Mouse (Mus musculus) kidney, postnatal 0 days (tissue): ENCODE measurements around the gene Tmprss6. TPM values are rescaled to one million over a fixed set of nuclear protein-coding genes. Genes with fewer than 3 reads are reported as not detected.

Experiments
- ATAC-seq: fragments of 200-750 bp; cut with Nextera tagmentation; replicated peaks from 2 replicates; pipeline ENCODE4 v1.8.0; 2017; ENCODE audit warnings: low read depth, moderate number of reproducible peaks, moderate TSS enrichment, moderate library complexity; ENCODE audit not compliant: low FRiP score
- DNase-seq: peaks from one replicate; pipeline ENCODE4 v3.0.0-alpha.2; 2016; ENCODE audit warnings: low spot score
- H3K27ac ChIP-seq: fragments of 300-500 bp; sonication (generic); 2 replicates; pipeline ENCODE4 v1.5.1; 2014; ENCODE audit warnings: mild to moderate bottlenecking
- H3K27me3 ChIP-seq: fragments of 300-500 bp; sonication (generic); 2 replicates; pipeline ENCODE4 v1.6.1; 2014; ENCODE audit warnings: low read length, mixed read lengths; ENCODE audit not compliant: insufficient read depth
- H3K36me3 ChIP-seq: fragments of 300-500 bp; sonication (generic); 2 replicates; pipeline ENCODE4 v1.6.1; 2014; ENCODE audit warnings: low read length, mixed read lengths; ENCODE audit not compliant: insufficient read depth
- H3K4me1 ChIP-seq: fragments of 300-500 bp; sonication (generic); replicated peaks from 2 replicates; pipeline ENCODE4 v1.6.1; 2014; ENCODE audit warnings: antibody characterized with exemption, low read length, mixed read lengths; ENCODE audit not compliant: insufficient read depth
- H3K4me2 ChIP-seq: fragments of 300-500 bp; sonication (generic); 2 replicates; pipeline ENCODE4 v1.6.1; 2014; ENCODE audit warnings: mild to moderate bottlenecking, low read length, moderate library complexity, mixed read lengths
- H3K4me3 ChIP-seq: fragments of 300-500 bp; sonication (generic); replicated peaks from 2 replicates; pipeline ENCODE4 v1.5.1; 2014; ENCODE audit warnings: low read depth, low read length
- H3K9ac ChIP-seq: fragments of 300-500 bp; sonication (generic); 2 replicates; pipeline ENCODE4 v1.6.1; 2014; ENCODE audit warnings: low read depth, low read length
- H3K9me3 ChIP-seq: fragments of 300-500 bp; sonication (generic); replicated peaks from 2 replicates; pipeline ENCODE4 v1.6.1; 2016; ENCODE audit warnings: low read length, inconsistent platforms, mixed read lengths
- CTCF ChIP-seq: IDR thresholded peaks from 2 replicates; pipeline ENCODE4 v1.5.1; 2016; ENCODE audit warnings: antibody characterized with exemption, low read depth, mild to moderate bottlenecking, moderate library complexity
- WGBS: fragments of 180-500 bp; shearing (Covaris S2); extraction: QIAGEN DNeasy Blood & Tissue Kit; methylation state at CpG from one replicate; pipeline ENCODE4 v1.1.7; 2014; 5-methylcytosine and 5-hydroxymethylcytosine counted together
- polyA plus RNA-seq: library from polyadenylated mRNA; unstranded; fragments of >200 nt; fragmentation: Nextera tagmentation; extraction: Ambion mirVana; gene quantifications from 2 replicates; pipeline ENCODE4 v1.2.1, GENCODE M21; 2015

Gene Tmprss6
- polyA plus RNA-seq, 1 experiment from 2014 or later: 0.24 TPM

- H3K36me3 ChIP-seq: no peaks in the 10 kb centered on the region
- DNase-seq (no peak), ATAC-seq (no peak)
- no peak overlapping the region for H3K4me3 ChIP-seq
- no peaks in the 10 kb centered on the region for H3K27me3 ChIP-seq
- 73% methylated on average over 18 of the region's 18 CpGs for WGBS
- no peak overlapping the region for H3K9ac ChIP-seq
- H3K4me2 ChIP-seq: no peak overlapping the region
- no peaks in the 10 kb centered on the region for H3K4me1 ChIP-seq
- no peak overlapping the region for H3K27ac ChIP-seq
- H3K9me3 ChIP-seq: no peaks in the 10 kb centered on the region
- TF ChIP-seq CTCF: no peak
Measured at GRCm38 (mm10) chr15:78502437-78503132, 34.2 kb upstream of the Tmprss6 start.

GRCm38 (mm10) chr15:78494968-78495406 lies 26.6 kb upstream of the Tmprss6 start, which contains the start of gene Il2rb:
TSS of gene Il2rb (minus strand) at chr15:78495271.
- H3K36me3 ChIP-seq: no peaks in the 10 kb centered on the region
- no peaks in the 10 kb centered on the region for H3K4me1 ChIP-seq
- 82% methylated on average over 11 of the region's 11 CpGs for WGBS
- no peak for TF ChIP-seq CTCF
- no peaks in the 10 kb centered on the region for H3K9me3 ChIP-seq
- no peak for DNase-seq
- no peak within 1 kb of the TSS for H3K4me3 ChIP-seq
- no peak within 1 kb of the TSS for H3K27ac ChIP-seq
- no peak within 1 kb of the TSS for H3K9ac ChIP-seq
- no peak for ATAC-seq
- H3K27me3 ChIP-seq: no peaks in the 10 kb centered on the region
- no peak within 1 kb of the TSS for H3K4me2 ChIP-seq

DNA sequence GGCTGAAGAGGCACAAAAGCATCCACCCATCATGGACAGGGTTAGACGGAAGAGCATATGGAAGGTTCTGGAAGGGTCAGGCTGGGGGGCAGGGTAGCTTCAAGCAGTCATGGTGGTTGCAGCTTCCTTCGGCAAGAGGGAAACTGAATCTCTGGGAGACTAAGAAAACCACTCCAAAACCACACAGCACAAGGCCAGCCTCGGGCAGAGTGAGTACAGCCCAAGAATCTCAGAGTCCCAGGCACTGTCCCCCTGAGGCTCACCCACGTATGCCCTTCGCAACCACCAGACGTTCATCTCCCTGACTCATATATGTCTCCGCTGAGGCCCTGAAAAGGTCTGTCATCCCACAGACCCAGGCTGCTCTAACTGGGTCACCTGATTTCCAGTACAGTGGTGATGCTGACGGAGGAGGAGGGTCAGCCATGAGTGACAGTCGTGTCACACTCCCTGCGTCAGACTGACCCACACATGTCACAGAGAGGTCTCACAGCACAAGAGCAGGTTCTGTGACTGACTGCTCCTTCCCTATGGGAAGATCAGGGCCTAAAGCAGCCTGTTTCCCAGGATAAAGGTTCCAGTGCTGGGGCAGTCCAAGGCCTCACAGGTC lies 25.1 kb upstream of the Tmprss6 start:
- no peak for TF ChIP-seq CTCF
- DNase-seq (no peak), ATAC-seq (no peak)
- Histone ChIP-seq H3K27me3 (no peaks in the 10 kb centered on the region), H3K9me3 (no peaks in the 10 kb centered on the region), H3K4me1 (no peaks in the 10 kb centered on the region), H3K36me3 (no peaks in the 10 kb centered on the region), H3K4me3 (no peak overlapping the region), H3K9ac (no peak overlapping the region), H3K4me2 (no peak overlapping the region), H3K27ac (no peak overlapping the region)
- 53% methylated on average over 10 of the region's 10 CpGs for WGBS

DNA sequence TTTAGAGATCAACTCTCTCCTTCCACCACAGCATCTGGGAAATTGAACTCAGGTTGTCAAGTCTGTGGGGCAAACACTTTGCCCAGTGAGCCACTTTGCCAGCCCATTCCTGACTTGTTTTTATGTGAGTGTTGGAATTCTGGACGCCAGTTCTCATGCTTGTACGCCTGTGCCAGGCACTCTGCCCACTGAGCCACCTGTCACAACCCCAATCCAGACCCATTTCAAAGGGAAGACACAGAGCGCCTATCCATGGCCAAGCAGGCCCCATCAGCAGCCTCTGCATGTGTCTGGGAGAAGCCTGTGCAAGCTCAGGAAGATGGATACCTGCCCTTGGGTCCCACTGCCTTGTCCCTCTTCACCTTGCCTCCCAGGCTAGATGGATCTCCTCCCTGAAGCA lies 22.9 kb upstream of the Tmprss6 start:
- no peaks in the 10 kb centered on the region for H3K9me3 ChIP-seq
- ATAC-seq (no peak), DNase-seq (no peak)
- no peak for TF ChIP-seq CTCF
- no peak overlapping the region for H3K4me2 ChIP-seq
- H3K36me3 ChIP-seq: no peaks in the 10 kb centered on the region
- 86% methylated on average over 3 of the region's 3 CpGs for WGBS
- H3K4me3 ChIP-seq: no peak overlapping the region
- no peaks in the 10 kb centered on the region for H3K27me3 ChIP-seq
- H3K27ac ChIP-seq: no peak overlapping the region
- H3K9ac ChIP-seq: no peak overlapping the region
- no peaks in the 10 kb centered on the region for H3K4me1 ChIP-seq

- Histone ChIP-seq H3K4me2 (no peak overlapping the region), H3K27ac (no peak overlapping the region), H3K9me3 (no peaks in the 10 kb centered on the region), H3K36me3 (no peaks in the 10 kb centered on the region), H3K27me3 (no peaks in the 10 kb centered on the region), H3K9ac (no peak overlapping the region), H3K4me1 (no peaks in the 10 kb centered on the region), H3K4me3 (no peak overlapping the region)
- no peak for DNase-seq
- no peak for ATAC-seq
- no peak for TF ChIP-seq CTCF
- WGBS: 47% methylated on average over 8 of the region's 8 CpGs
Measured at GRCm38 (mm10) chr15:78489906-78490305, 21.5 kb upstream of the Tmprss6 start.

DNA sequence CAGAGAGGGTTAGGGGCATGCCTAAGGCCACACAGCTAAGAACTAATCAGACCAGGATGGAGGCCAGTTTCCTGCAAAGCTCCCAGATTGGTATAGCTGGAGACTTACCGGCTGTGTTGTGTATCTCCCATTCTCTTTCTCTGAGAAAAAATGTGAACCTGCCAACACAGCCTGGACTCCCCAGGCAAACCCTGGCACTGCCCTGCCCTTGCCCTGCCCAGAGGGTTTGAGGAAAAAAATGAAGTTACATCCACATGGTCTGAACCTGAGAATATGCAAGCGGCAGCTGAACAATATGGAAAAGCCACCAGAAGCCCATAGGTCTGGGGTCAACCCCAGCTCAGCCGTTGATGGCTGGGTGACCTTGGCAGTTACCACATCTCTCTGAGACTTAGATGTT lies 20.8 kb upstream of the Tmprss6 start:
- no peak overlapping the region for H3K4me3 ChIP-seq
- H3K27me3 ChIP-seq: no peaks in the 10 kb centered on the region
- no peaks in the 10 kb centered on the region for H3K9me3 ChIP-seq
- DNase-seq: no peak
- 81% methylated on average over 3 of the region's 3 CpGs for WGBS
- H3K27ac ChIP-seq: no peak overlapping the region
- H3K9ac ChIP-seq: no peak overlapping the region
- no peaks in the 10 kb centered on the region for H3K4me1 ChIP-seq
- ATAC-seq: no peak
- H3K4me2 ChIP-seq: no peak overlapping the region
- H3K36me3 ChIP-seq: no peaks in the 10 kb centered on the region
- TF ChIP-seq CTCF: no peak
